Mouse (Mus musculus) frontal cortex, adult 2 months (tissue): ENCODE measurements at regions not wholly inside any gene's neighbourhood (a gene's known extent, or its start where the extent isn't known, plus 50 kb on each side); places are given as distances from the start of the nearest gene placed in this dataset.

ENCODE experiments used
- DNase-seq, 2 experiments: peaks; one replicate each; pipeline ENCODE4 v3.0.0; 2022; ENCODE audit warnings: low spot score in 1 of 2; ENCODE audit errors: extremely low spot score in 1 of 2

GRCm38 (mm10) chr17:85848526-85848925 lies 160.5 kb upstream of the Six2 start:
- DNase-seq, result no peak

- DNase-seq, result no peak
Measured at GRCm38 (mm10) chr17:85847756-85848155, 159.7 kb upstream of the Six2 start.

GRCm38 (mm10) chr17:85845059-85845458 lies 157.0 kb upstream of the Six2 start:
- no peak for DNase-seq

- no peak for DNase-seq
Measured at GRCm38 (mm10) chr17:85844486-85844885, 156.4 kb upstream of the Six2 start.

GRCm38 (mm10) chr17:85823036-85823435 lies 135.0 kb upstream of the Six2 start:
- DNase-seq, result no peak

GRCm38 (mm10) chr17:85821861-85822260 lies 133.8 kb upstream of the Six2 start:
- no peak for DNase-seq

- no peak for DNase-seq
Measured at GRCm38 (mm10) chr17:85818098-85818855, 130.2 kb upstream of the Six2 start.

- DNase-seq, result no peak
Measured at GRCm38 (mm10) chr17:85816521-85816920, 128.4 kb upstream of the Six2 start.

GRCm38 (mm10) chr17:85816056-85816455 lies 128.0 kb upstream of the Six2 start:
- no peak for DNase-seq

GRCm38 (mm10) chr17:85808580-85808979 lies 120.5 kb upstream of the Six2 start:
- DNase-seq, result no peak

GRCm38 (mm10) chr17:85805726-85806359 lies 117.8 kb upstream of the Six2 start:
- no peak for DNase-seq

- no peak for DNase-seq
Measured at GRCm38 (mm10) chr17:85804631-85805030, 116.6 kb upstream of the Six2 start.

- no peak for DNase-seq
Measured at GRCm38 (mm10) chr17:85801734-85802133, 113.7 kb upstream of the Six2 start.

- no peak for DNase-seq
Measured at GRCm38 (mm10) chr17:85801079-85801605, 113.1 kb upstream of the Six2 start.

GRCm38 (mm10) chr17:85800357-85801078 lies 112.4 kb upstream of the Six2 start:
- DNase-seq, result no peak

- no peak for DNase-seq
Measured at GRCm38 (mm10) chr17:85799865-85800356, 111.8 kb upstream of the Six2 start.

GRCm38 (mm10) chr17:85799081-85799864 lies 111.2 kb upstream of the Six2 start:
- no peak for DNase-seq

GRCm38 (mm10) chr17:85797755-85798154 lies 109.7 kb upstream of the Six2 start:
- DNase-seq, result no peak

- DNase-seq, result no peak
Measured at GRCm38 (mm10) chr17:85795820-85796219, 107.7 kb upstream of the Six2 start.

- no peak for DNase-seq
Measured at GRCm38 (mm10) chr17:85785625-85786294, 97.7 kb upstream of the Six2 start.
